Mouse (Mus musculus): ENCODE data around the gene Ttll12.

GRCm38 (mm10) chr15:83584741-83585220, 10.2 kb downstream of the Ttll12 start:
- no peak for TF ChIP-seq GATA1 (IDR thresholded peaks at IDR 0.05; ENCODE audit: low read length)
- TF ChIP-seq TAL1 (IDR thresholded peaks at IDR 0.05; ENCODE audit: low read length), result no peak
